Mouse (Mus musculus) ES-E14 (cell line): ENCODE measurements around the gene Nup50.

Experiments used
- CHD2 ChIP-seq: IDR thresholded peaks from 2 replicates; pipeline ENCODE4 v1.6.1; 2014; ENCODE audit warnings: mild to moderate bottlenecking, low read depth, low read length, inconsistent platforms
- HCFC1 ChIP-seq: IDR thresholded peaks from 2 replicates; pipeline ENCODE4 v1.6.1; 2012; ENCODE audit warnings: low read length, inconsistent platforms, borderline replicate concordance; ENCODE audit not compliant: insufficient read depth
- MAFK ChIP-seq: IDR thresholded peaks from 2 replicates; pipeline ENCODE4 v1.6.1; 2014; ENCODE audit warnings: mild to moderate bottlenecking, low read depth, low read length, inconsistent platforms; ENCODE audit not compliant: insufficient read depth
- ZC3H11A ChIP-seq: IDR thresholded peaks from 2 replicates; pipeline ENCODE4 v1.6.1; 2012; ENCODE audit warnings: low read depth, mild to moderate bottlenecking, inconsistent platforms, low read length, borderline replicate concordance
- ZNF384 ChIP-seq: IDR thresholded peaks from 2 replicates; pipeline ENCODE4 v1.6.1; 2012; ENCODE audit warnings: low read depth, low read length, inconsistent platforms

DNA sequence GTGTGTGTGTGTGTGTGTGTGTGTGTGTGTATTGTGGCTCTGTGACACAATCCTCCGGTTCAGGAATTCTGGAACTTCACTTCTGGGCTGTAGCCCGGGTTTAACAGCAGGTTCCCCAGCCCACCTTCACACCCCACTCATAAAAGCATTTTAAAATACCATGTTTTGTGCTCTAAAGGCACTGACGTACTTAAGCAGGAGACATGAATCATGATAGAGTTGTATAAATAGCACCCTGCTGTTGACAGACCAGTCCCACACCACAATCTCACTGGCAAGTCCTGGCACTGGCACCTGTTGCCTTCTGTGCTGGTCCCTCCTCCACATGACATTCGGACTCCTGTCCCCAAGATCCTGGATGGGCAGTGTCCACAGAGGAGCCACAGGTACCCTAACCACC, 49.3 kb upstream of the Nup50 start:
- no peak for TF ChIP-seq CHD2
- TF ChIP-seq ZNF384 = no peak
- no peak for TF ChIP-seq HCFC1
- no peak for TF ChIP-seq ZC3H11A
- TF ChIP-seq MAFK = no peak
